Mouse (Mus musculus): ENCODE results near the gene Hnf4a. TPM values are rescaled to one million over a fixed set of nuclear protein-coding genes. Genes with fewer than 3 reads are reported as not detected.

Hnf4a gene
- polyA plus RNA-seq, 1 experiment from 2014 or later = not detected

- Histone ChIP-seq H3K27me3 (ENCODE audit: low read depth, poor library complexity, severe bottlenecking) (no peaks in the 10 kb centered on the region), H3K4me3 (no peak overlapping the region), H3K36me3 (peaks cover 23% of the 10 kb centered on the region), H3K9me3 (replicated peaks) (no peaks in the 10 kb centered on the region), H3K27ac (no peak overlapping the region), H3K4me1 (peaks cover 12% of the 10 kb centered on the region)
- no peak for DNase-seq (ENCODE audit: low spot score)
- 96% methylated on average over 15 of the region's 15 CpGs for WGBS
Measured at GRCm38 (mm10) chr2:163469711-163470110, 36.9 kb upstream of the Hnf4a start.

- H3K27me3 ChIP-seq (ENCODE audit: low read depth, poor library complexity, severe bottlenecking) = no peaks in the 10 kb centered on the region
- H3K4me1 ChIP-seq = peaks cover 12% of the 10 kb centered on the region
- 73% methylated on average over 3 of the region's 3 CpGs for WGBS
- H3K27ac ChIP-seq = no peak overlapping the region
- H3K4me3 ChIP-seq = peak overlapping the region; percentile 92; the same call in 1 of the 2 replicates
- DNase-seq (ENCODE audit: low spot score) = no peak
- H3K36me3 ChIP-seq = peaks cover 23% of the 10 kb centered on the region
- no peaks in the 10 kb centered on the region for H3K9me3 ChIP-seq (replicated peaks)
Measured at GRCm38 (mm10) chr2:163471136-163471535, 35.5 kb upstream of the Hnf4a start.

GRCm38 (mm10) chr2:163471710-163472465, 34.7 kb upstream of the Hnf4a start:
- H3K4me3 ChIP-seq = peak overlapping the region; percentile 92
- no peak for DNase-seq (ENCODE audit: low spot score)
- H3K27me3 ChIP-seq (ENCODE audit: low read depth, poor library complexity, severe bottlenecking) = no peaks in the 10 kb centered on the region
- no peaks in the 10 kb centered on the region for H3K9me3 ChIP-seq (replicated peaks)
- 6% methylated on average over 36 of the region's 36 CpGs for WGBS
- H3K4me1 ChIP-seq = peaks cover 12% of the 10 kb centered on the region
- peak overlapping the region; percentile 88 for H3K27ac ChIP-seq
- peaks cover 23% of the 10 kb centered on the region for H3K36me3 ChIP-seq

GRCm38 (mm10) chr2:163472466-163472851, 34.1 kb upstream of the Hnf4a start, which contains the start of gene Fitm2:
Gene Fitm2 (minus strand): TSS chr2:163472629.
- 0% methylated on average over 30 of the region's 30 CpGs for WGBS
- H3K27ac ChIP-seq = peak within 1 kb of the TSS; percentile 88

GRCm38 (mm10) chr2:163480191-163480825, 26.3 kb upstream of the Hnf4a start:
- H3K4me3 ChIP-seq = no peak overlapping the region
- peaks cover 16% of the 10 kb centered on the region for H3K4me1 ChIP-seq
- no peaks in the 10 kb centered on the region for H3K36me3 ChIP-seq
- H3K27ac ChIP-seq = no peak overlapping the region
- 51% methylated on average over 18 of the region's 18 CpGs for WGBS
- no peaks in the 10 kb centered on the region for H3K9me3 ChIP-seq (replicated peaks)
- peaks cover 37% of the 10 kb centered on the region for H3K27me3 ChIP-seq (ENCODE audit: low read depth, poor library complexity, severe bottlenecking)
- DNase-seq (ENCODE audit: low spot score) = peak; percentile 45

More at GRCm38 (mm10) chr2:163472466-163472851, 34.1 kb upstream of the Hnf4a start, which contains the start of gene Fitm2:
- H3K4me3 ChIP-seq = peak within 1 kb of the TSS; percentile 92
- peaks cover 21% of the 10 kb centered on the region for H3K36me3 ChIP-seq
- peaks cover 12% of the 10 kb centered on the region for H3K4me1 ChIP-seq
- peak; percentile 98 for DNase-seq (ENCODE audit: low spot score)
- H3K27me3 ChIP-seq (ENCODE audit: low read depth, poor library complexity, severe bottlenecking) = no peaks in the 10 kb centered on the region
- no peaks in the 10 kb centered on the region for H3K9me3 ChIP-seq (replicated peaks)

- Histone ChIP-seq H3K27ac (0 out of 2 replicates have a peak overlapping the region, but pooled peaks have one; percentile 20), H3K36me3 (no peaks in the 10 kb centered on the region), H3K4me1 (peaks cover 16% of the 10 kb centered on the region), H3K27me3 (ENCODE audit: low read depth, poor library complexity, severe bottlenecking) (peaks cover 37% of the 10 kb centered on the region), H3K4me3 (peak overlapping the region; percentile 40), H3K9me3 (replicated peaks) (no peaks in the 10 kb centered on the region)
- 1% methylated on average over 21 of the region's 21 CpGs for WGBS
- DNase-seq (ENCODE audit: low spot score) = peak; percentile 73
Measured at GRCm38 (mm10) chr2:163481539-163482029, 25.0 kb upstream of the Hnf4a start.

GRCm38 (mm10) chr2:163487360-163487759, 19.2 kb upstream of the Hnf4a start:
- peaks cover 16% of the 10 kb centered on the region for H3K27me3 ChIP-seq (ENCODE audit: low read depth, poor library complexity, severe bottlenecking)
- H3K4me3 ChIP-seq = no peak overlapping the region
- WGBS = 92% methylated on average over 3 of the region's 3 CpGs
- no peaks in the 10 kb centered on the region for H3K9me3 ChIP-seq (replicated peaks)
- DNase-seq (ENCODE audit: low spot score) = no peak
- no peak overlapping the region for H3K27ac ChIP-seq
- H3K4me1 ChIP-seq = no peaks in the 10 kb centered on the region
- no peaks in the 10 kb centered on the region for H3K36me3 ChIP-seq

- Histone ChIP-seq H3K36me3 (no peaks in the 10 kb centered on the region), H3K27me3 (ENCODE audit: low read depth, poor library complexity, severe bottlenecking) (0 out of 2 replicates have a peak, but pooled peaks cover 13% of the 10 kb centered on the region), H3K9me3 (replicated peaks) (no peaks in the 10 kb centered on the region), H3K4me3 (no peak overlapping the region), H3K27ac (no peak overlapping the region), H3K4me1 (no peaks in the 10 kb centered on the region)
- no peak for DNase-seq (ENCODE audit: low spot score)
- WGBS = 60% methylated on average over 5 of the region's 5 CpGs
Measured at GRCm38 (mm10) chr2:163489725-163490291, 16.8 kb upstream of the Hnf4a start.

- WGBS = 90% methylated on average over 17 of the region's 17 CpGs
Measured at GRCm38 (mm10) chr2:163490656-163491055, 16.0 kb upstream of the Hnf4a start.

GRCm38 (mm10) chr2:163491351-163491750, 15.3 kb upstream of the Hnf4a start:
- 0 out of 2 replicates have a peak, but pooled peaks cover 13% of the 10 kb centered on the region for H3K27me3 ChIP-seq (ENCODE audit: low read depth, poor library complexity, severe bottlenecking)
- no peaks in the 10 kb centered on the region for H3K4me1 ChIP-seq
- WGBS = 64% methylated on average over 7 of the region's 7 CpGs
- DNase-seq (ENCODE audit: low spot score) = no peak
- H3K4me3 ChIP-seq = no peak overlapping the region
- no peak overlapping the region for H3K27ac ChIP-seq
- no peaks in the 10 kb centered on the region for H3K36me3 ChIP-seq
- no peaks in the 10 kb centered on the region for H3K9me3 ChIP-seq (replicated peaks)

More at GRCm38 (mm10) chr2:163490656-163491055, 16.0 kb upstream of the Hnf4a start:
- 0 out of 2 replicates have a peak, but pooled peaks cover 13% of the 10 kb centered on the region for H3K27me3 ChIP-seq (ENCODE audit: low read depth, poor library complexity, severe bottlenecking)
- H3K4me1 ChIP-seq = no peaks in the 10 kb centered on the region
- no peak overlapping the region for H3K27ac ChIP-seq
- no peaks in the 10 kb centered on the region for H3K9me3 ChIP-seq (replicated peaks)
- H3K4me3 ChIP-seq = no peak overlapping the region
- no peaks in the 10 kb centered on the region for H3K36me3 ChIP-seq
- DNase-seq (ENCODE audit: low spot score) = no peak

- WGBS = 73% methylated on average over 5 of the region's 5 CpGs
- no peak within 1 kb of the TSS for H3K4me3 ChIP-seq
- no peak within 1 kb of the TSS for H3K27ac ChIP-seq
- no peaks in the 10 kb centered on the region for H3K4me1 ChIP-seq
- H3K9me3 ChIP-seq (replicated peaks) = no peaks in the 10 kb centered on the region
- H3K27me3 ChIP-seq (ENCODE audit: low read depth, poor library complexity, severe bottlenecking) = 0 out of 2 replicates have a peak, but pooled peaks cover 13% of the 10 kb centered on the region
- H3K36me3 ChIP-seq = no peaks in the 10 kb centered on the region
- no peak for DNase-seq (ENCODE audit: low spot score)
Measured at GRCm38 (mm10) chr2:163492018-163492417, 14.6 kb upstream of the Hnf4a start, which contains the start of gene R3hdml. Gene R3hdml (plus strand): TSS chr2:163492318.

GRCm38 (mm10) chr2:163493031-163493430, 13.6 kb upstream of the Hnf4a start:
- no peaks in the 10 kb centered on the region for H3K9me3 ChIP-seq (replicated peaks)
- H3K27me3 ChIP-seq (ENCODE audit: low read depth, poor library complexity, severe bottlenecking) = 0 out of 2 replicates have a peak, but pooled peaks cover 13% of the 10 kb centered on the region
- DNase-seq (ENCODE audit: low spot score) = no peak
- no peaks in the 10 kb centered on the region for H3K4me1 ChIP-seq
- no peaks in the 10 kb centered on the region for H3K36me3 ChIP-seq
- no peak overlapping the region for H3K4me3 ChIP-seq
- H3K27ac ChIP-seq = no peak overlapping the region
- WGBS = 39% methylated on average over 5 of the region's 5 CpGs

Measured in limb, embryonic 10.5 days (tissue).